Comparison of ENCODE assay signal across 10 mouse cellular contexts in genomic region chr17:71548586-71548985, GRCm38 (mm10). TPM values are rescaled to one million over a fixed set of nuclear protein-coding genes. Genes with fewer than 3 reads are reported as not detected.
DNase-seq lines count a peak whose midpoint lies in the region; ATAC-seq and TF ChIP-seq lines count a peak whose summit lies in the region.
"Had no signal": no experiment of that assay in that cellular context is flagged by ENCODE, and none has a peak within 500 bp of the region (broad histone marks: within the 10 kb centered on the region; RNA-seq: fewer than 3 reads in every experiment).

No protein-coding gene starts in this region.

- H3K36me3 ChIP-seq in embryonic facial prominence, embryonic 11.5 days (replicated peaks; ENCODE audit: control insufficient read depth, insufficient read depth, low read depth, low read length): no peaks in the 10 kb centered on the region
- H3K36me3 ChIP-seq in embryonic facial prominence, embryonic 10.5 days (replicated peaks): no peaks in the 10 kb centered on the region
- H3K36me3 ChIP-seq in liver, adult 2 months (ENCODE audit: control insufficient read depth, insufficient read depth, low read length): no peaks in the 10 kb centered on the region
- no peaks in the 10 kb centered on the region for H3K36me3 ChIP-seq in liver, embryonic 12.5 days
- H3K36me3 ChIP-seq in MEL (ENCODE audit: control insufficient read depth in 1 of 2, insufficient read depth in 2 of 2, low read length in 2 of 2): peaks cover 0 to 8% of the 10 kb centered on the region in 2 experiments; a peak in 2 of 4 replicates

- no peak overlapping the region for H3K4me3 ChIP-seq in embryonic facial prominence, embryonic 11.5 days (ENCODE audit: low read depth, low read length)
- H3K4me3 ChIP-seq in embryonic facial prominence, embryonic 10.5 days: no peak overlapping the region
- H3K4me3 ChIP-seq in liver, adult 2 months (ENCODE audit: insufficient read depth, low read depth, low read length): no peak overlapping the region
- H3K4me3 ChIP-seq in liver, embryonic 12.5 days: no peak overlapping the region
- H3K4me3 ChIP-seq in MEL (ENCODE audit: control insufficient read depth in 1 of 2, insufficient read depth in 1 of 2, low read depth in 2 of 2, low read length in 2 of 2): no peak overlapping the region

- TF ChIP-seq POLR2A in liver, adult 2 months (IDR thresholded peaks at IDR 0.05; ENCODE audit: extremely low read depth, insufficient read depth, low read length): no peak
- no peak for TF ChIP-seq POLR2A in MEL (IDR thresholded peaks at IDR 0.05; ENCODE audit: control insufficient read depth in 1 of 2, insufficient read depth in 1 of 2, low read depth in 1 of 2, low read length in 2 of 2, poor library complexity in 1 of 2)

- DNase-seq in embryonic facial prominence, embryonic 11.5 days (ENCODE audit: low spot score): peak; percentile 54
- no peak for DNase-seq in embryonic facial prominence, embryonic 10.5 days (ENCODE audit: low spot score)
- peak; percentile 16 for DNase-seq in liver, adult 2 months (ENCODE audit: extremely low read depth, low read depth, low spot score)
- DNase-seq in MEL (ENCODE audit: low read depth, low spot score): peak; percentile 66
- peak; percentile 36 for DNase-seq in lung, postnatal 25 days (ENCODE audit: low spot score)
- no peak for DNase-seq in layer of hippocampus, adult 9-11 months
- no peak for DNase-seq in spleen, postnatal 10 days (ENCODE audit: low spot score in 2 of 2)

- 0% methylated on average over 1 of the region's 1 CpGs for WGBS in embryonic facial prominence, embryonic 11.5 days
- 4% methylated on average over 1 of the region's 1 CpGs for WGBS in embryonic facial prominence, embryonic 10.5 days
- WGBS in liver, adult 2 months: 24% methylated on average over 1 of the region's 1 CpGs
- WGBS in liver, embryonic 12.5 days (ENCODE audit: insufficient replicate concordance): 0% methylated on average over 1 of the region's 1 CpGs

- ATAC-seq in embryonic facial prominence, embryonic 11.5 days (replicated peaks; ENCODE audit: insufficient number of reproducible peaks, low FRiP score, low TSS enrichment, low read depth): no peak
- ATAC-seq in liver, embryonic 12.5 days: no peak

- no peak for TF ChIP-seq EP300 in MEL (IDR thresholded peaks at IDR 0.05; ENCODE audit: low read depth in 1 of 2, low read length in 2 of 2)

- no peaks in the 10 kb centered on the region for H3K9me3 ChIP-seq in embryonic facial prominence, embryonic 11.5 days (replicated peaks; ENCODE audit: control insufficient read depth, low read length)
- no peaks in the 10 kb centered on the region for H3K9me3 ChIP-seq in embryonic facial prominence, embryonic 10.5 days
- no peaks in the 10 kb centered on the region for H3K9me3 ChIP-seq in liver, embryonic 12.5 days (replicated peaks)
- H3K9me3 ChIP-seq in MEL (replicated peaks; ENCODE audit: insufficient read depth, low read length): no peaks in the 10 kb centered on the region

- no peak overlapping the region for H3K4me2 ChIP-seq in embryonic facial prominence, embryonic 11.5 days (ENCODE audit: low read depth, low read length)
- H3K4me2 ChIP-seq in liver, embryonic 12.5 days: no peak overlapping the region

- no peak overlapping the region for H3K9ac ChIP-seq in embryonic facial prominence, embryonic 11.5 days (replicated peaks; ENCODE audit: low read length)
- no peak overlapping the region for H3K9ac ChIP-seq in liver, adult 2 months (ENCODE audit: low read depth, low read length)
- H3K9ac ChIP-seq in liver, embryonic 12.5 days: no peak overlapping the region
- no peak overlapping the region for H3K9ac ChIP-seq in MEL (ENCODE audit: control insufficient read depth, low read depth, low read length, poor library complexity, severe bottlenecking)

- H3K27ac ChIP-seq in embryonic facial prominence, embryonic 11.5 days (replicated peaks; ENCODE audit: low read depth, low read length): no peak overlapping the region
- H3K27ac ChIP-seq in embryonic facial prominence, embryonic 10.5 days (replicated peaks): no peak overlapping the region
- no peak overlapping the region for H3K27ac ChIP-seq in liver, adult 2 months (replicated peaks; ENCODE audit: insufficient read depth, low read depth, low read length)
- H3K27ac ChIP-seq in liver, embryonic 12.5 days: no peak overlapping the region
- H3K27ac ChIP-seq in MEL (ENCODE audit: control insufficient read depth, low read depth, low read length): no peak overlapping the region
- H3K27ac ChIP-seq: macrophage had no signal

- peak; percentile 26; the same call in 1 of the 2 replicates for TF ChIP-seq CTCF in liver, adult 2 months (IDR thresholded peaks at IDR 0.05; ENCODE audit: low read depth, low read length)
- peak; percentile 26 to 75 (median 40) for TF ChIP-seq CTCF in MEL (IDR thresholded peaks at IDR 0.05 in 2 of 3, conservative IDR thresholded peaks at IDR 0.05 in 1 of 3; ENCODE audit: control insufficient read depth in 1 of 3, insufficient read depth in 1 of 3, low read depth in 2 of 3, low read length in 3 of 3, poor library complexity in 1 of 3, severe bottlenecking in 1 of 3)

- peak; percentile 89 for TF ChIP-seq RAD21 in MEL (IDR thresholded peaks at IDR 0.05; ENCODE audit: low read depth, low read length)

- no peaks in the 10 kb centered on the region; the same call in 1 of the 2 replicates for H3K27me3 ChIP-seq in embryonic facial prominence, embryonic 11.5 days (ENCODE audit: control insufficient read depth, insufficient read depth, low read length)
- peaks cover 44% of the 10 kb centered on the region for H3K27me3 ChIP-seq in embryonic facial prominence, embryonic 10.5 days (replicated peaks; ENCODE audit: low read depth, poor library complexity, severe bottlenecking)
- H3K27me3 ChIP-seq in liver, adult 2 months (ENCODE audit: control insufficient read depth, insufficient read depth, low read length): no peaks in the 10 kb centered on the region
- H3K27me3 ChIP-seq in liver, embryonic 12.5 days (replicated peaks): peaks cover 41% of the 10 kb centered on the region
- no peaks in the 10 kb centered on the region for H3K27me3 ChIP-seq in MEL (ENCODE audit: control insufficient read depth in 1 of 2, insufficient read depth in 2 of 2, low read length in 2 of 2)

- H3K79me2 ChIP-seq in liver, adult 2 months (ENCODE audit: control insufficient read depth, insufficient read depth, low read length): no peaks in the 10 kb centered on the region
- H3K79me2 ChIP-seq in MEL (ENCODE audit: control insufficient read depth, insufficient read depth, low read length, poor library complexity): no peaks in the 10 kb centered on the region

- no peaks in the 10 kb centered on the region for H3K4me1 ChIP-seq in embryonic facial prominence, embryonic 11.5 days (ENCODE audit: control insufficient read depth, insufficient read depth, low read length)
- peaks cover 17% of the 10 kb centered on the region for H3K4me1 ChIP-seq in embryonic facial prominence, embryonic 10.5 days
- peaks cover 3% of the 10 kb centered on the region; the same call in 1 of the 2 replicates for H3K4me1 ChIP-seq in liver, adult 2 months (ENCODE audit: control insufficient read depth, insufficient read depth, low read length)
- peaks cover 17% of the 10 kb centered on the region for H3K4me1 ChIP-seq in liver, embryonic 12.5 days
- no peaks in the 10 kb centered on the region; a peak in 1 of 4 replicates for H3K4me1 ChIP-seq in MEL (ENCODE audit: control insufficient read depth in 1 of 2, insufficient read depth in 2 of 2, low read length in 2 of 2)

TF ChIP-seq in MEL, 35 proteins besides CTCF, POLR2A, EP300 and RAD21:
- TF ChIP-seq POLR2AphosphoS2 (IDR thresholded peaks at IDR 0.05; ENCODE audit: low read length) (no peak), SMC3 (IDR thresholded peaks at IDR 0.05; ENCODE audit: low read depth, low read length) (peak; percentile 61), NELFE (IDR thresholded peaks at IDR 0.05; ENCODE audit: low read depth, low read length) (no peak), RCOR1 (IDR thresholded peaks at IDR 0.05; ENCODE audit: low read depth, low read length) (peak; percentile 37; the same call in 1 of the 2 replicates), TAL1 (IDR thresholded peaks at IDR 0.05; ENCODE audit: low read length) (no peak), ZNF384 (IDR thresholded peaks at IDR 0.05; ENCODE audit: low read depth, low read length) (no peak), ZC3H11A (IDR thresholded peaks at IDR 0.05; ENCODE audit: low read depth, low read length) (peak; percentile 53), HCFC1 (IDR thresholded peaks at IDR 0.05; ENCODE audit: low read depth, low read length) (no peak), MAFK (IDR thresholded peaks at IDR 0.05; ENCODE audit: borderline replicate concordance, low read depth, low read length) (no peak)
TF ChIP-seq in MEL: peak in this region for 3.

RNA-seq across cellular contexts. Expression of gene Spdya, which starts 3.3 kb away (rescaled TPM):
- polyA plus RNA-seq in embryonic facial prominence, embryonic 11.5 days (2014; fragmentation: Nextera tagmentation; extraction: Ambion mirVana): 0.74 and 1.4 TPM in 2 replicates
- 0.79 and 0.87 TPM in 2 replicates for polyA plus RNA-seq in embryonic facial prominence, embryonic 10.5 days (2016; fragmentation: Nextera tagmentation; extraction: Ambion mirVana)
- not detected in 2 replicates for total RNA-seq in liver, adult 2 months (2014; rRNA removed)
- polyA plus RNA-seq in liver, adult 2 months (2012; rRNA removed): not detected in 2 replicates
- polyA plus RNA-seq in liver, embryonic 12.5 days (2016; fragmentation: Nextera tagmentation; extraction: Ambion mirVana): 0.21 and 0.37 TPM in 2 replicates
- 0.20 and 0.23 TPM in 2 replicates for total RNA-seq in MEL (2012; rRNA removed)
- under 1 TPM in 1 of 2 experiments, not detected in 1; 0.46 TPM for polyA plus RNA-seq in MEL (2012; ENCODE audit: insufficient read depth in 1 of 2, insufficient read length in 2 of 2, low read depth in 1 of 2, low replicate concordance in 2 of 2, missing spikeins in 1 of 2)
- polyA plus RNA-seq: large intestine, adult 2 months had no signal

RNA-seq across cellular contexts. Expression of gene Ndc80, which starts 21.9 kb away (rescaled TPM):
- polyA plus RNA-seq in embryonic facial prominence, embryonic 11.5 days (2014; fragmentation: Nextera tagmentation; extraction: Ambion mirVana): 60.9 and 76.3 TPM in 2 replicates
- polyA plus RNA-seq in embryonic facial prominence, embryonic 10.5 days (2016; fragmentation: Nextera tagmentation; extraction: Ambion mirVana): 61.4 and 62.6 TPM in 2 replicates
- total RNA-seq in liver, adult 2 months (2014; rRNA removed): 0.34 and 0.46 TPM in 2 replicates
- not detected in 2 replicates for polyA plus RNA-seq in liver, adult 2 months (2012; rRNA removed)
- polyA plus RNA-seq in liver, embryonic 12.5 days (2016; fragmentation: Nextera tagmentation; extraction: Ambion mirVana): 37.7 and 39.0 TPM in 2 replicates
- total RNA-seq in MEL (2012; rRNA removed): 26.0 and 28.0 TPM in 2 replicates
- polyA plus RNA-seq in MEL (2012; ENCODE audit: insufficient read depth in 1 of 2, insufficient read length in 2 of 2, low read depth in 1 of 2, low replicate concordance in 2 of 2, missing spikeins in 1 of 2): 10 to 100 TPM in 1 of 2 experiments, not detected in 1; 28.3 TPM

Comparison
In these comparisons a context has a peak if more than half of its experiments do, and no peak if none do; other contexts are left out.
1. DNase-seq: peak in embryonic facial prominence, embryonic 11.5 days (single experiment), liver, adult 2 months (single experiment), MEL (single experiment) and lung, postnatal 25 days (single experiment); none in embryonic facial prominence, embryonic 10.5 days (single experiment), layer of hippocampus, adult 9-11 months (single experiment) and spleen, postnatal 10 days (0 of 2).
2. RNA of gene Ndc80, which starts 21.9 kb away (polyA plus RNA-seq): 60.9 to 76.3 TPM in embryonic facial prominence, embryonic 11.5 days, 61.4 to 62.6 TPM in embryonic facial prominence, embryonic 10.5 days, 28.3 TPM in MEL and 37.7 to 39.0 TPM in liver, embryonic 12.5 days; not detected in liver, adult 2 months; every median in the first group is over 10 times any median in the second.